In genomic region chr13:98172365-98172764, GRCm38 (mm10) we compare ENCODE assay signal across 25 mouse cellular contexts. TPM values are rescaled to one million over a fixed set of nuclear protein-coding genes. Genes with fewer than 3 reads are reported as not detected.
DNase-seq lines count a peak whose midpoint lies in the region; ATAC-seq and TF ChIP-seq lines count a peak whose summit lies in the region.
"Had no signal": no experiment of that assay in that cellular context is flagged by ENCODE, and none has a peak within 500 bp of the region (broad histone marks: within the 10 kb centered on the region; RNA-seq: fewer than 3 reads in every experiment).

No protein-coding gene starts in this region.

- TF ChIP-seq POLR2A in lung, adult 2 months (IDR thresholded peaks at IDR 0.05; ENCODE audit: borderline replicate concordance, extremely low read depth, low read depth, low read length): no peak

- H3K4me3 ChIP-seq in heart, embryonic 12.5 days: no peak overlapping the region
- no peak overlapping the region for H3K4me3 ChIP-seq in kidney, postnatal 0 days (replicated peaks; ENCODE audit: low read depth, low read length)
- no peak overlapping the region for H3K4me3 ChIP-seq in lung, embryonic 16.5 days (ENCODE audit: low read length)
- H3K4me3 ChIP-seq in lung, adult 2 months (replicated peaks; ENCODE audit: extremely low read depth, low read depth, low read length): no peak overlapping the region
- H3K4me3 ChIP-seq in brown adipose tissue, adult 24 weeks (ENCODE audit: insufficient read depth, low read depth, low read length): no peak overlapping the region
- H3K4me3 ChIP-seq: embryonic facial prominence, embryonic 15.5 days; forebrain, embryonic 12.5 days; hindbrain, embryonic 10.5 days; hindbrain, embryonic 15.5 days; liver, embryonic 12.5 days; myocyte; neural tube, embryonic 12.5 days had no signal

- H3K36me3 ChIP-seq in heart, embryonic 12.5 days: no peaks in the 10 kb centered on the region
- no peaks in the 10 kb centered on the region for H3K36me3 ChIP-seq in kidney, postnatal 0 days (ENCODE audit: insufficient read depth, low read length)
- H3K36me3 ChIP-seq in lung, embryonic 16.5 days (ENCODE audit: control insufficient read depth, insufficient read depth, low read length): no peaks in the 10 kb centered on the region
- H3K36me3 ChIP-seq: embryonic facial prominence, embryonic 15.5 days; forebrain, embryonic 12.5 days; G1E; hindbrain, embryonic 10.5 days; hindbrain, embryonic 15.5 days; liver, embryonic 12.5 days; neural tube, embryonic 12.5 days had no signal

- 82% methylated on average over 11 of the region's 11 CpGs for WGBS in heart, embryonic 12.5 days
- WGBS in kidney, postnatal 0 days: 36% methylated on average over 11 of the region's 11 CpGs
- 57% methylated on average over 11 of the region's 11 CpGs for WGBS in lung, embryonic 16.5 days
- WGBS in lung, adult 2 months: 66% methylated on average over 11 of the region's 11 CpGs

- no peaks in the 10 kb centered on the region for H3K27me3 ChIP-seq in heart, embryonic 12.5 days (replicated peaks)
- H3K27me3 ChIP-seq in kidney, postnatal 0 days (ENCODE audit: insufficient read depth, low read length): no peaks in the 10 kb centered on the region
- no peaks in the 10 kb centered on the region for H3K27me3 ChIP-seq in lung, embryonic 16.5 days (ENCODE audit: control insufficient read depth, insufficient read depth, low read depth, low read length)
- H3K27me3 ChIP-seq: embryonic facial prominence, embryonic 15.5 days; forebrain, embryonic 12.5 days; hindbrain, embryonic 15.5 days; neural tube, embryonic 12.5 days had no signal

- H3K4me2 ChIP-seq in heart, embryonic 12.5 days: no peak overlapping the region
- no peak overlapping the region for H3K4me2 ChIP-seq in kidney, postnatal 0 days (ENCODE audit: low read length)
- H3K4me2 ChIP-seq in lung, embryonic 16.5 days (ENCODE audit: low read depth, low read length): no peak overlapping the region
- H3K4me2 ChIP-seq: embryonic facial prominence, embryonic 15.5 days; forebrain, embryonic 12.5 days; hindbrain, embryonic 15.5 days; liver, embryonic 12.5 days; neural tube, embryonic 12.5 days had no signal

- H3K9ac ChIP-seq in heart, embryonic 12.5 days: no peak overlapping the region
- H3K9ac ChIP-seq in kidney, postnatal 0 days (ENCODE audit: low read depth, low read length): no peak overlapping the region
- H3K9ac ChIP-seq in lung, embryonic 16.5 days (ENCODE audit: low read length): no peak overlapping the region; the same call in 1 of the 2 replicates
- H3K9ac ChIP-seq: embryonic facial prominence, embryonic 15.5 days; forebrain, embryonic 12.5 days; forebrain, postnatal 0 days; hindbrain, embryonic 15.5 days; liver, embryonic 12.5 days; liver, postnatal 0 days; neural tube, embryonic 12.5 days had no signal

- peak; percentile 41 for DNase-seq in heart, adult 11 months
- peak; percentile 32 for DNase-seq in kidney, postnatal 0 days (ENCODE audit: low spot score)
- DNase-seq in kidney, adult 9 months: no peak
- DNase-seq in lung, adult 2 months: no peak
- no peak for DNase-seq in urinary bladder, postnatal 14 days (ENCODE audit: low spot score)
- DNase-seq: adrenal gland, adult 8-10 months; cerebellum, adult 9-11 months; forebrain, postnatal 0 days; heart, postnatal 14 days; liver, postnatal 0 days; lung, postnatal 10 days; spleen, adult 18-20 months had no signal

- no peak for TF ChIP-seq CTCF in kidney, postnatal 0 days (IDR thresholded peaks at IDR 0.05; ENCODE audit: low read depth)
- TF ChIP-seq CTCF in lung, adult 2 months (IDR thresholded peaks at IDR 0.05; ENCODE audit: insufficient read depth, low read length): no peak

- no peak overlapping the region for H3K27ac ChIP-seq in heart, embryonic 12.5 days (ENCODE audit: poor library complexity, severe bottlenecking)
- H3K27ac ChIP-seq in kidney, postnatal 0 days: no peak overlapping the region
- peak overlapping the region; percentile 27 for H3K27ac ChIP-seq in lung, embryonic 16.5 days (ENCODE audit: low read length)
- H3K27ac ChIP-seq in brown adipose tissue, adult 24 weeks (replicated peaks; ENCODE audit: low read depth, low read length): peak overlapping the region; percentile 42
- H3K27ac ChIP-seq: embryonic facial prominence, embryonic 15.5 days; forebrain, embryonic 12.5 days; hindbrain, embryonic 10.5 days; hindbrain, embryonic 15.5 days; liver, embryonic 12.5 days; macrophage; neural tube, embryonic 12.5 days had no signal

- no peaks in the 10 kb centered on the region for H3K9me3 ChIP-seq in heart, embryonic 12.5 days (replicated peaks)
- H3K9me3 ChIP-seq in kidney, postnatal 0 days (replicated peaks; ENCODE audit: low read length): no peaks in the 10 kb centered on the region
- H3K9me3 ChIP-seq in lung, embryonic 16.5 days (ENCODE audit: control insufficient read depth, low read length): no peaks in the 10 kb centered on the region
- H3K9me3 ChIP-seq: embryonic facial prominence, embryonic 15.5 days; forebrain, embryonic 12.5 days; G1E; hindbrain, embryonic 10.5 days; hindbrain, embryonic 15.5 days; liver, embryonic 12.5 days; neural tube, embryonic 12.5 days had no signal

- H3K4me1 ChIP-seq in heart, embryonic 12.5 days (replicated peaks): peaks cover 6% of the 10 kb centered on the region; the same call in 1 of the 2 replicates
- H3K4me1 ChIP-seq in kidney, postnatal 0 days (replicated peaks; ENCODE audit: insufficient read depth, low read length): no peaks in the 10 kb centered on the region
- H3K4me1 ChIP-seq in lung, embryonic 16.5 days (replicated peaks; ENCODE audit: control insufficient read depth, insufficient read depth, low read length): peaks cover 5% of the 10 kb centered on the region
- no peaks in the 10 kb centered on the region for H3K4me1 ChIP-seq in lung, adult 2 months (ENCODE audit: control insufficient read depth, insufficient read depth, low read length)
- peaks cover 46% of the 10 kb centered on the region for H3K4me1 ChIP-seq in brown adipose tissue, adult 24 weeks (ENCODE audit: control insufficient read depth, insufficient read depth, insufficient read length, low read length)
- H3K4me1 ChIP-seq: embryonic facial prominence, embryonic 15.5 days; hindbrain, embryonic 15.5 days; liver, embryonic 12.5 days; neural tube, embryonic 12.5 days had no signal

- no peak for ATAC-seq in heart, embryonic 12.5 days (ENCODE audit: insufficient number of reproducible peaks, low FRiP score)
- no peak for ATAC-seq in kidney, postnatal 0 days (replicated peaks; ENCODE audit: low FRiP score, low read depth)
- no peak for ATAC-seq in lung, embryonic 16.5 days (ENCODE audit: low read depth)
- ATAC-seq: inflammation-experienced regulatory T-cells, adult 6 months; liver, embryonic 12.5 days; liver, postnatal 0 days had no signal

RNA-seq across cellular contexts. Expression of gene Arhgef28, which starts 33.9 kb away (rescaled TPM):
- 12.6 and 13.4 TPM in 2 replicates for polyA plus RNA-seq in heart, embryonic 12.5 days (2016; fragmentation: Nextera tagmentation; extraction: Ambion mirVana)
- 55.8 and 58.3 TPM in 2 replicates for polyA plus RNA-seq in kidney, postnatal 0 days (2015; fragmentation: Nextera tagmentation; extraction: Ambion mirVana)
- 21.7 and 24.4 TPM in 2 replicates for polyA plus RNA-seq in lung, embryonic 16.5 days (2015; fragmentation: Nextera tagmentation; extraction: Ambion mirVana)
- 14.6 and 16.0 TPM in 2 replicates for polyA plus RNA-seq in lung, adult 2 months (2012; rRNA removed)
- polyA plus RNA-seq in brown adipose tissue, adult 24 weeks (2012; ENCODE audit: insufficient read depth, insufficient read length, missing spikeins): 14.1 and 14.8 TPM in 2 replicates
- polyA plus RNA-seq: G1E, macrophage had no signal

Comparison
In these comparisons a context has a peak if more than half of its experiments do, and no peak if none do; other contexts are left out.
1. DNase-seq: peak in heart, adult 11 months (single experiment) and kidney, postnatal 0 days (single experiment); none in kidney, adult 9 months (single experiment), lung, adult 2 months (single experiment) and urinary bladder, postnatal 14 days (single experiment).
2. H3K27ac ChIP-seq: peak in lung, embryonic 16.5 days (single experiment) and brown adipose tissue, adult 24 weeks (single experiment); none in heart, embryonic 12.5 days (single experiment) and kidney, postnatal 0 days (single experiment).